Mouse (Mus musculus): ENCODE data around the gene Gm30083.

DNA sequence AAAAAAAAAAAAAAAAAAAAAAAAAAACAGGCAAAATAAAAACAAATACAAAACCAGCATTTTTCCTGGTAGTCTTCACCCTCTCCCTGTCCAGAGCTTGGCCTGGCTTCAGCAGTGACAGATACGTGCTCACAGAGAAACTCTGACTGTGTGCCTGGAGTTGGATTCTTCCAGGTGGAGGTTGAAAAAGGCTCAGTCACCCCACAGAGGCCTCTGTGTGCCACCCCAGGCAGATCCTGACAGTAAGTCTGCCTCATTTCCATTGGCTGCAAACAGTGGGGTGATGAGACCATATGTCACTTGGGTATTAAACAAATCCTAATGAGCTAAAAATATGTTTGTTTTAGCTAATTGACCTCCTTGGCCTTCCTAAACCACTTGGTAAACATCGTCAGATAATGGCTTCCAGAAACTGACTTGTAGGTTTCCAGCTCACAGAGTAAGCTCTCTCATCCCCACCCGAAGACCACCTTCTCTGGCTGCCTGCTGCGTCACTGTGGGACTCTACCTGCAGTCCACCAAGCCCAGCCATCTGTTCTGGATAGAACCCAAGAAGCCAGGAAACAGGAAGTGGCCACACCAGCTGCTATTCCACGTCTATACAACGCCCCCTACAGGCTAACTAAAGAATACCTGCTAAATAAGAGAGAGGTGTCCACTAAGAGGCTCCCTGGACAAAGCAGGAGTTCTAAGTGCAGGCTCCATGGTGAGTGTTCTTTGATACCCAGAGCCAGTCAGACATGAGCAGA, 62.6 kb downstream of the Gm30083 start:
- TF ChIP-seq CTCF (IDR thresholded peaks at IDR 0.05; ENCODE audit: low read depth, low read length) = no peak
- no peak for TF ChIP-seq POLR2A (IDR thresholded peaks at IDR 0.05; ENCODE audit: insufficient read depth, low read length)
- no peak for TF ChIP-seq EP300 (IDR thresholded peaks at IDR 0.05; ENCODE audit: insufficient read depth, low read depth, low read length)
